Mouse (Mus musculus) bone marrow macrophage, adult 2 months (primary cell): Measurements from ENCODE around the gene Hspa12b. TPM values are rescaled to one million over a fixed set of nuclear protein-coding genes. Genes with fewer than 3 reads are reported as not detected.

Source experiments
- H3K27ac ChIP-seq: 2 replicates; pipeline ENCODE4 v1.5.1; 2012; ENCODE audit warnings: low read depth, low read length; ENCODE audit not compliant: insufficient read depth
- H3K4me1 ChIP-seq: 2 replicates; pipeline ENCODE4 v1.6.1; 2012; ENCODE audit warnings: low read length; ENCODE audit not compliant: control insufficient read depth, insufficient read depth
- H3K4me3 ChIP-seq: 2 replicates; pipeline ENCODE4 v1.5.1; 2012; ENCODE audit warnings: mild to moderate bottlenecking, low read length, moderate library complexity; ENCODE audit not compliant: insufficient read depth
- CTCF ChIP-seq: IDR thresholded peaks from 2 replicates; pipeline ENCODE4 v1.5.1; 2012; ENCODE audit warnings: low read depth, mild to moderate bottlenecking, low read length, moderate library complexity
- POLR2A ChIP-seq: IDR thresholded peaks from 2 replicates; pipeline ENCODE4 v1.6.1; 2012; ENCODE audit warnings: mild to moderate bottlenecking, low read depth, low read length, borderline replicate concordance
- polyA plus RNA-seq: library from polyadenylated mRNA; stranded (reverse); fragments of >200 nt; gene quantifications from 2 replicates; pipeline ENCODE4 v1.2.4, GENCODE M21; 2012; ENCODE audit not compliant: missing spikeins, insufficient read depth, insufficient read length

The Hspa12b gene
- not detected in 2 replicates for polyA plus RNA-seq

DNA sequence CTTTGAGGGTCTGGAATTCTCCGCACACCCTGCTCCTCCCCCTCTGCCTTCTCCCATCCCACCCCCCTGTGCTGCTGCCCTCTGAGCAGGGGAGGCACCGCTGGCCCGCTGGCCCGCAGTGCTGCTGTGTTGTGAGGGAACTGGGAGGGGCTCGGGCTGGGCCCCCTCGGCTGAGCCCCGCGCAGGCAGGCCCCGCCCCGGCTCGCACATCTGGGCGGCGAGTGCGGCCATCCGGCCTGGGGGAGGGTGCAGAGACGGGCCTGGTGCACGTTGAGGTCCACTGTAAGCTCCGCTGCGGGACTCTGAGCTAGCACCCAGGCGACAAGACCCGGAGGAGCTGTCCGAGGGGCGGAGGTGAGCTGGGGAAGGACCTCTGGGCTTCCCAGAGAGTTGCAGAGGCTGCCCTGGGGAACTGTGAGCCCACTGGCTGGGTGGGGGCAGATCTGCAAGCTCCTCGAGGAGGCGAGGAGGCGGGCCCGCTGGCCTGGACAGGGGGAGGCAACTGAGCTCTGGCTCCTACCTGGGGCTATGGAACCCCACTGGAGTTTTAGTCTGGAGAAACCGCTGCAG is at the start of gene Hspa12b:
Hspa12b (plus strand) TSS at position 120 of the 570 bp plus-strand sequence.
- Histone ChIP-seq H3K27ac (no peak within 1 kb of the TSS), H3K4me1 (no peaks in the 10 kb centered on the region; the same call in 1 of the 2 replicates), H3K4me3 (no peak within 1 kb of the TSS)
- TF ChIP-seq POLR2A (no peak), CTCF (no peak)

DNA sequence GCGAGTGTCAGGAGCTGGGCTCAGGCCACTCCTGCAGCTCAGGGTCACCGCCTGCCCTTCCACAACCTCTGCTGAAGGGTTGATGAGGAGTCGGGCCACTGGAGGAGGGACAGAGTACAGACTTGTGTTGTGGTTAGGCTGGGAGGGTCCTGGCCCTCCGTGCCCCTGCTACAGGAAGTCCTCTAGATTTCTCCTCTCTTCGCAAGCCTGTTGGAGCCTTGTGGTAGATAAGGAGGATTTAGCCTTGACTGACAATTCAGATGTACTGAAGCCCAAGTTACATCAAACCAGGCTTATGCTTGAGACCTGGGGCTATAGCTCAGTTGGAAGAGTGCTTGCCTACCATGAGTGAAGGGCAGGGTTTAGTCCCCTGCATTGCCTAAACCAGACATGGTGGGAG is 46.6 kb upstream of the Hspa12b start:
- H3K27ac ChIP-seq = no peak overlapping the region
- no peak overlapping the region for H3K4me3 ChIP-seq
- no peak for TF ChIP-seq CTCF
- TF ChIP-seq POLR2A = no peak
- H3K4me1 ChIP-seq = peaks cover 26% of the 10 kb centered on the region

DNA sequence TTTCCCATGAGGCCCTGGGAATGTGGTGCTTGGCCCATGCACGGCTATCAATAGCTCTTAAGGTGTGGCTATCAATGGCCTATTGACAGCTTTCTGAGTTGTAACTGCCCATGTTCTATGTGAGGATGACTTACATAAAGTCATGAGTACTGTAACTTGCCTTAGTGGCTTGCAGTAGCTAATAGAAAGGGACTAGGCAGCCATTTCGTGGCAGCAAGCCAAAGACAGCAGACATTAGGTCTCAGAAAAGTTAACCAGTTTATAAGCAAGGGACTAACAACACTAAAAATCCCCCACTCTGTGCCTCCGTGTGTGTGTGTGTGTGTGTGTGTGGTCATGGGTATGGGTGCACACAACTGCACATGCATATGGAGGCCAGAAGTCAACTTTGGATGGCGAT is 42.9 kb upstream of the Hspa12b start:
- Histone ChIP-seq H3K4me3 (no peak overlapping the region), H3K27ac (no peak overlapping the region), H3K4me1 (peaks cover 49% of the 10 kb centered on the region)
- TF ChIP-seq POLR2A (no peak), CTCF (no peak)

DNA sequence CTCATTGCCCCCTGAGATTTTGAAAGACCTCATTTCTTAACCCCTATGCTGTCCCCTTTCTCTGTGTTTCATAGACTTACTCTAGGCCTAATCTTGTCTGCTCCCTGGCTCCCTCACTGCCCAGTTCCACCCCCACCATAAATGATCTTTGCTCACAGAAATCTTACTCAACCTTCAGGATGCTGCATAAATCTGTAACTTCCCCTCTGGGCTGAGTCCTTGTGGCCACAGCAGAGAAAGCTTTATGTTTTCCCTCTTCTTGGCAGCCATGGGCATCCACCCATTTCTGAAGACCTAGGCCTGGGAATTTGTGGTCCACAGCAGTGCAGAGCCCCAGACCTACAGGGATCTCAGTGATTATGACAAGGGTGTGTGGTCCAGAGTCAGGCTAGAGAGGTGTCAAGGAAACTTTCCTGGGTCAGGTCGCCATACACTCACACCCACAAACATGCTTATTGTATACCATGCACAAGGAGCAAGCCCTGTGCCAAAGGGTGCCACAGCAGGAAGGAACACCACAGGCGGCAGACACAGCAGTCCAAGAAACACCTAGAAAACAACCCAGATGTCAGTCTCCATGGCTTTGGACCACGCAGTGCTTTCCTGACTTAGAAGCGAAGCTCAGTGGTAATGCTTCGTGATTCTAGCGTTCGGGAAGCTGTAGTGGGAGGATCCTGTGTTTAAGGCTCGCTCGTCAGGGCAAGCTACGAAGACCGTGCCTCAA is 40.3 kb upstream of the Hspa12b start, which contains the start of gene Siglec1:
Siglec1 (minus strand) TSS at position 99 of the 724 bp plus-strand sequence.
- TF ChIP-seq POLR2A = no peak
- no peak for TF ChIP-seq CTCF
- Histone ChIP-seq H3K4me1 (peaks cover 70% of the 10 kb centered on the region), H3K4me3 (peak within 1 kb of the TSS; percentile 47), H3K27ac (peak within 1 kb of the TSS; percentile 96)

DNA sequence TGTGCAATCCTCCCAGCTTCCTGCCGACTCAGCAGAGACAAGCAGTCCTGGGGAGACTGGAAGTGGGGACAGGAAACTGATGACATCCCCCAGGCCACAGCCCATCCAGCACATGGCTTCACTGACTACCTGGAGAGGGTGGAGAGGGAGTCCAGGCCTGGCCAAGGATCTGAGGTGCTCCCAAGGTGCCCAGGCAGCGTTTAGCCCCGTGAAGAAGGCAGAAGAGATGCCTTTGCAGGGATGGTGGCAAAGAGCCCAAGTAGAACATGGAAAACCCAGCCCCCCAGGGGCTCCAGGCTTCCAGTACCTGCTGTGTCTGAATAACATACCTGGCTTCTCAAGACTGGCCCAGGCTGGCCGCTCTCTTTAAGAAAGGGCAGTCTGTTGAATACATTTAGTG is 38.5 kb upstream of the Hspa12b start:
- Histone ChIP-seq H3K4me3 (no peak overlapping the region), H3K4me1 (peaks cover 78% of the 10 kb centered on the region), H3K27ac (peak overlapping the region; percentile 96)
- TF ChIP-seq POLR2A (no peak), CTCF (no peak)

DNA sequence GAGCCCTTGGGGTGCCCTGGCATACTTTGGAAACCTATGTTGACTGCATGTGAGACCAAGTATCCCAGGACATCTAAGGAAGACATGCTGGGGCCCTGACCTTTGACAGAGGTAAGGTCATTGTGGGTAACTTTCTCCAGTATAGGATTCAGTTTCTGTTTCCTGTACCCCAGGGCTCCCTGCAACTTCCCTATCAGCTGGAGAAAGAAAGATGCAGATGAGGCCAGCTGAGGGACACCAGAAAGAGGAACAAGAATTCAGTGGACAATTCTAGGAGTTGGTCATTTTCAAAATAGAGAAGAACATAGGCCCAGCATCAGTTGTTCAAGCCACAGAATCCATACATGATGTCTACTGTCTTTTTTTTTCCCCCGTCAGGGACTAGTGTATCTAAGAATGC is 37.4 kb upstream of the Hspa12b start:
- Histone ChIP-seq H3K4me1 (peaks cover 69% of the 10 kb centered on the region), H3K4me3 (no peak overlapping the region), H3K27ac (peak overlapping the region; percentile 99)
- TF ChIP-seq CTCF (no peak), POLR2A (no peak)

DNA sequence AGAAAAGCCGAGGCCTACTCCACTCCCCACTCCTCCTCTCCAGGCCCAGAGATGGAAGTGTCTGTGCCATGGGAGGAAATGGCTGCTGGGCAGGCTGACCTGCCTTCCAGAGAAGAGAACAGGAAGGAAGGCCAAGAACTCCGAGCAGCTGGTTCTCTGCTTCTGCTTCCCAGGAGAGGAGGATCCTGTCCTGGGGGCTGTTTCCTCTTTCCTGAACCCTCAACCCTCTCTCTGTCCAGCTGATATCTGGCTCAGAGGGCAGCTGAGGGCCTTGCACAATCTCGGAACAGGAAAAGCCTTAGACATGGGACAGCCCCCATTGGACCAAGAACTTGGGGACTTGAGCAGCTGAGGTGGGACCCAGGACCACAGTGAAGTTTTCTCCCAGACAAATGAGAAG is 36.2 kb upstream of the Hspa12b start:
- no peak for TF ChIP-seq POLR2A
- TF ChIP-seq CTCF = no peak
- H3K4me1 ChIP-seq = peaks cover 59% of the 10 kb centered on the region
- H3K27ac ChIP-seq = peak overlapping the region; percentile 99
- H3K4me3 ChIP-seq = no peak overlapping the region

DNA sequence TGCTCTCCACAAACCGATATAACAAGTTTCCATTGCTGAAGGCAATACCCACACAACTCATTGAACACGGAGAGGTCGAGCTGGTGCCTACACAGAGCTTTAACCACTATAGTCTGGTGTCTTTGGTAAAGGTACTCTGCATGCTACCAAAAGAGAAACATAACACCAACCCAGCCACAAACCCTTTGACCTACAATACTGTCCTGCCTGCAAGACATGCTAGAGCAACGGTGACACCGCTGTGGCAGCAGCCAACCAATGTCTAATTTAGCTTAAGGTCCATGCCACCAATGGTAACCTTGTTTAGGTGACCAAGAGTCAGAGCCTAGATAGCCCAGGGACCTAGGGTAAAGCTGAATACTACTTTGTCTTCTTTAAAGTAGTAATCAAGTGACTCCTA is 33.5 kb upstream of the Hspa12b start:
- no peak overlapping the region for H3K27ac ChIP-seq
- no peak overlapping the region for H3K4me3 ChIP-seq
- H3K4me1 ChIP-seq = peaks cover 48% of the 10 kb centered on the region
- TF ChIP-seq CTCF = no peak
- TF ChIP-seq POLR2A = no peak

DNA sequence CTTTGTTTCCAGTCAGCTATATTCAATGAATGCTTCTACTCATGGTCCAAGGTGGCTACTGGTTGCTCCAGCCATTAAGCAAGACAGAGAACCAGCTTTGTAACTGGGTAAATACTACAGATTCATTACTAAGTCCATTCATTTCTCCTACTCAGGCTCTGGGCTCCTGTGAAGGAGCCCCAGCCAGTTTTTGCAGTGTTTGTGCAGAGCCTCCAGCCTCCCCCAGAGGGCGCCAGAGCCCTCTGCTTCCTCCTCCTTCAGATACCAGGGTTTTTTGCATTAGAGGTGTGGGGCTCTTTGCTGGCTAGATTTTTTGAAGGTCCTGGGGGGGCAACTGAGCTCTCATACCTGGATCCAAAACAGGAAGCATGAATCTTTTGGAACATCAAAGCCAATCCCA is 32.3 kb upstream of the Hspa12b start:
- Histone ChIP-seq H3K27ac (no peak overlapping the region), H3K4me3 (no peak overlapping the region), H3K4me1 (peaks cover 38% of the 10 kb centered on the region)
- no peak for TF ChIP-seq POLR2A
- peak; percentile 89 for TF ChIP-seq CTCF
